Mouse (Mus musculus) forebrain, embryonic 10.5 days (tissue): ENCODE data around the gene 4921507P07Rik. TPM values are rescaled to one million over a fixed set of nuclear protein-coding genes. Genes with fewer than 3 reads are reported as not detected.

Experiments
- DNase-seq: peaks from one replicate; pipeline ENCODE4 v3.0.0-alpha.2; 2017; ENCODE audit warnings: low spot score; ENCODE audit errors: extremely low spot score
- H3K27ac ChIP-seq: fragments of 300-500 bp; sonication (generic); 2 replicates; pipeline ENCODE4 v1.5.1; 2016; ENCODE audit warnings: mild to moderate bottlenecking
- H3K27me3 ChIP-seq: fragments of 300-500 bp; sonication (generic); 2 replicates; pipeline ENCODE4 v1.6.1; 2016; ENCODE audit warnings: mild to moderate bottlenecking; ENCODE audit not compliant: poor library complexity, severe bottlenecking
- H3K36me3 ChIP-seq: fragments of 300-500 bp; sonication (generic); replicated peaks from 2 replicates; pipeline ENCODE4 v1.6.1; 2016; ENCODE audit warnings: mild to moderate bottlenecking, moderate library complexity
- H3K4me1 ChIP-seq: fragments of 300-500 bp; sonication (generic); 2 replicates; pipeline ENCODE4 v1.6.1; 2016
- H3K4me3 ChIP-seq: fragments of 300-500 bp; sonication (generic); 2 replicates; pipeline ENCODE4 v1.5.1; 2016; ENCODE audit warnings: mild to moderate bottlenecking, moderate library complexity
- H3K9me3 ChIP-seq: fragments of 300-500 bp; sonication (generic); 2 replicates; pipeline ENCODE4 v1.6.1; 2016; ENCODE audit warnings: mild to moderate bottlenecking, moderate library complexity
- WGBS: fragments of 180-500 bp; shearing (Covaris S2); methylation state at CpG from one replicate; pipeline ENCODE4 v1.1.7; 2016; 5-methylcytosine and 5-hydroxymethylcytosine counted together
- microRNA-seq: library from miRNA; unstranded; fragments of <30 nt; microRNA quantifications from one replicate; pipeline ENCODE4, GENCODE M21; 2017
- polyA plus RNA-seq: library from polyadenylated mRNA; unstranded; fragments of >200 nt; fragmentation: Nextera tagmentation; extraction: Ambion mirVana; gene quantifications from 2 replicates; pipeline ENCODE4 v1.2.1, GENCODE M21; 2016

Gene 4921507P07Rik
- polyA plus RNA-seq, 1 experiment from 2014 or later = 0.36 TPM

DNA sequence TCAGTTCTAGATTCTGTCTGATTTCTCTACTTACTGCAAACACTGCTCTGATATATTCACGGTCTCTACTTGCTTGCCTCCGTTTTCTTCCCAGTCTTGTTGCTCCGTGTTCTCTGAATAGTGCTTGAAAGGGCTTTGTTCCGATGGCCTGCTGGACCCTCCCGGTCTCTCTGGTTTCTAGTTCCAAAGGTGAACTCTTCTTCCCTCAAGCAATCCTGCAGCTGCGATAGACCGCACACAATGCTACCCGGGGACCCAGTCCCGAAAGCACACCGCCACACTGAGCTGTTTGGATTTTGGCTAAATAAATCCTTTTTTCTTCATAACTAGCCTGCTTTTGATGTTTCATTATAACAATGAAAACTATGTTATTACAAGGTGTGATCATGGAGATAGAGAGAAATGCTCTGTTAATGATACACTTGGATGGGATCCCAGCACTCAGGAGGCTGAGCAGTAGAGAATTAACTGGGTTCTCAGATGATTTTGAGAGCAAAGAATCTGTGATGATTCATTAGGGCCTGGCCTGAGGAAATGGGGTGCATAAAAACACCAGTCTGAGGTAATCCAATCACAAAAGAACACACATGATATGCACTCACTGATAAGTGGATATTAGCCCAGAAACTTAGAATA, 72.1 kb downstream of the 4921507P07Rik start:
- no peaks in the 10 kb centered on the region for H3K36me3 ChIP-seq
- no peaks in the 10 kb centered on the region for H3K9me3 ChIP-seq
- H3K27me3 ChIP-seq = no peaks in the 10 kb centered on the region
- no peaks in the 10 kb centered on the region for H3K4me1 ChIP-seq
- no peak overlapping the region for H3K27ac ChIP-seq
- no peak overlapping the region for H3K4me3 ChIP-seq
- WGBS = 92% methylated on average over 10 of the region's 10 CpGs
- DNase-seq = no peak

Small RNA genes within 50 kb of the gene (microRNA-seq; reads per million reads assigned to microRNA genes)
- not detected for gene Mir6371

Other genes with a start within 250 kb of the 4921507P07Rik start
- 7.3 and 8.1 TPM in 2 replicates for gene Osbpl3, start 140.4 kb downstream of the 4921507P07Rik start, polyA plus RNA-seq
- 84.4 and 84.9 TPM in 2 replicates for gene Cycs, start 30.1 kb downstream of the 4921507P07Rik start, polyA plus RNA-seq
- gene Npvf, start 57.8 kb upstream of the 4921507P07Rik start, polyA plus RNA-seq = not detected in 2 replicates